Mouse (Mus musculus): ENCODE data around the gene Akap7. TPM values are rescaled to one million over a fixed set of nuclear protein-coding genes. Genes with fewer than 3 reads are reported as not detected.

Akap7 gene
- polyA plus RNA-seq, 1 experiment from 2014 or later, result 47.9 TPM

Other genes starting within 250 kb of the Akap7 start
- 23.1 and 27.1 TPM in 2 replicates for gene Epb41l2, start 51.9 kb upstream of the Akap7 start, polyA plus RNA-seq (2014; fragmentation: Nextera tagmentation; extraction: Ambion mirVana)
- not detected in 2 replicates for gene Smlr1, start 228.4 kb upstream of the Akap7 start, polyA plus RNA-seq (2014; fragmentation: Nextera tagmentation; extraction: Ambion mirVana)